Mouse (Mus musculus): ENCODE results near the gene Sec1. TPM values are rescaled to one million over a fixed set of nuclear protein-coding genes. Genes with fewer than 3 reads are reported as not detected.

Sec1 gene
- 0.32 and 0.34 TPM in 2 replicates for polyA plus RNA-seq (2016; fragmentation: Nextera tagmentation; extraction: Ambion mirVana)

- Histone ChIP-seq H3K27ac (replicated peaks) (peak within 1 kb of the TSS; percentile 33; the same call in 1 of the 2 replicates), H3K9me3 (replicated peaks) (no peaks in the 10 kb centered on the region), H3K4me1 (peaks cover 29% of the 10 kb centered on the region), H3K27me3 (ENCODE audit: low read depth, poor library complexity, severe bottlenecking) (peaks cover 28% of the 10 kb centered on the region), H3K36me3 (no peaks in the 10 kb centered on the region), H3K4me3 (no peak within 1 kb of the TSS)
- 91% methylated on average over 50 of the region's 50 CpGs for WGBS
- no peak for DNase-seq (ENCODE audit: low spot score)
Observed at GRCm38 (mm10) chr7:45693921-45694591, at the start of gene Sec1. Gene Sec1, minus strand, starts transcription at chr7:45694402.

- DNase-seq (ENCODE audit: low spot score): no peak
- H3K9me3 ChIP-seq (replicated peaks): peaks cover 8% of the 10 kb centered on the region; the same call in 1 of the 2 replicates
- no peaks in the 10 kb centered on the region for H3K36me3 ChIP-seq
- H3K27me3 ChIP-seq (ENCODE audit: low read depth, poor library complexity, severe bottlenecking): peaks cover 22% of the 10 kb centered on the region
- H3K4me3 ChIP-seq: no peak overlapping the region
- 32% methylated on average over 19 of the region's 19 CpGs for WGBS
- no peak overlapping the region for H3K27ac ChIP-seq (replicated peaks)
- peaks cover 9% of the 10 kb centered on the region; the same call in 1 of the 2 replicates for H3K4me1 ChIP-seq
Observed at GRCm38 (mm10) chr7:45742338-45742737, 48.1 kb upstream of the Sec1 start.

DNA sequence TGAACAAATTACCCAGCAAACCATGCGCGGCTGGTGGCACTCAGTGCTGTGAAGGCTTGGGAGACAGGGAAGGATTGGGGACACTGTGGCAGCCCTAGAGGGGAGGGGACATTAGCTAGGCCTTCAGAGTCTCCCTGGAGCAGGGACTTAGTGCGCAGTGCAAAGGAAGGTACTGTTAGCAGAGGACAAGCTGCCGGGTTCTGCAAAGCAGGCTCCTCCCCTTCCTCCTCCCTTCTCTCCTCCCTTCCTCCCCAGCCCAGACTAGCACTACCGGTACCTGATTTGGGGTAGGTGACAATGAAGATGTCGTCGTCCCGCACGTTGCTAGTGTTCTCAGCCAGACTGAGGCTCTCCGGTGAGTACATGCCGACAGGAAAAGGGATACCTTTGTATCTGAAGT is 47.6 kb upstream of the Sec1 start:
- Histone ChIP-seq H3K36me3 (no peaks in the 10 kb centered on the region), H3K27me3 (ENCODE audit: low read depth, poor library complexity, severe bottlenecking) (peaks cover 22% of the 10 kb centered on the region), H3K9me3 (replicated peaks) (peaks cover 5% of the 10 kb centered on the region; the same call in 1 of the 2 replicates), H3K4me3 (no peak overlapping the region), H3K27ac (replicated peaks) (no peak overlapping the region), H3K4me1 (peaks cover 9% of the 10 kb centered on the region; the same call in 1 of the 2 replicates)
- no peak for DNase-seq (ENCODE audit: low spot score)
- WGBS: 38% methylated on average over 11 of the region's 11 CpGs

DNA sequence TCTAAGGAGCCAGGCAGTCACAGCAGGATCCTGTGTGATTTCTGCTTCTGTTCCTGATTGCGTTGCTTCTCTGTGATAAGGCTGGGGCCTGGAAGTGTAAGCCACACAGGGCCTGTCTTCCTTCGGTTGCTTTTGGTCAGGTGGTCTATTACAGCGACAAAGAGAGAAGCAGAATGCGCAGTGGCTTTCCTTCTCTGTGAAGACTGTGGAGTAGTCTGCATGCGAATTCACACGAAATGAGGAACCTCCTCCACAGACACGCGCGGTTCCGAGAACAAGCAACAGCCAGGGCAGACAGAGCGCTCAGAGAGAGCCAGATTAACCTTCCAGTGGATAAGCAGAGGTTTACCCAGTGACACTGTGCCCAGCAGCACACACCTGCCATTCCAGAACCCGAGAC is 47.1 kb upstream of the Sec1 start:
- Histone ChIP-seq H3K27me3 (ENCODE audit: low read depth, poor library complexity, severe bottlenecking) (peaks cover 22% of the 10 kb centered on the region), H3K9me3 (replicated peaks) (peaks cover under 1% of the 10 kb centered on the region; the same call in 1 of the 2 replicates), H3K4me1 (peaks cover 9% of the 10 kb centered on the region; the same call in 1 of the 2 replicates), H3K27ac (replicated peaks) (no peak overlapping the region), H3K36me3 (no peaks in the 10 kb centered on the region), H3K4me3 (no peak overlapping the region)
- DNase-seq (ENCODE audit: low spot score): no peak
- WGBS: 85% methylated on average over 12 of the region's 12 CpGs

DNA sequence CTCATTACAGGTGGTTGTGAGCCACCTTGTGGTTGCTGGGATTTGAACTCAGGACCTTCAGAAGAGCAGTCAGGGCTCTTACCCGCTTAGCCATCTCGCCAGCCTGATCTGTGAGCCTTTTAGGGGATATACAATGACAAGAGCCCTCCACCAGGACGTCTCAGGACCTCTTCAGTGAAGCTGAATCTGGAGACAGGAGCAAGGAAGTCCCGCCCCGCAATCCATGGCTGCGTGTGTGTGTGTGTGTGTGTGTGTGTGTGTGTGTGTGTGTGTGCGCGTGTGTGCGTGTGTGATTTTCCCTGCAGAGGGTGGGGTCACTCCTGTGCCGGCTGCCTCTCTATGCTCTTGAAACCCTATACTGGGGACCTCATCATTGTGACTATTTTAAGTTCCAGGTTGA is 45.6 kb upstream of the Sec1 start:
- no peaks in the 10 kb centered on the region for H3K36me3 ChIP-seq
- WGBS: 70% methylated on average over 10 of the region's 10 CpGs
- H3K27ac ChIP-seq (replicated peaks): no peak overlapping the region
- H3K27me3 ChIP-seq (ENCODE audit: low read depth, poor library complexity, severe bottlenecking): peaks cover 22% of the 10 kb centered on the region
- H3K4me1 ChIP-seq: peaks cover 9% of the 10 kb centered on the region; the same call in 1 of the 2 replicates
- H3K4me3 ChIP-seq: no peak overlapping the region
- no peaks in the 10 kb centered on the region for H3K9me3 ChIP-seq (replicated peaks)
- no peak for DNase-seq (ENCODE audit: low spot score)

DNA sequence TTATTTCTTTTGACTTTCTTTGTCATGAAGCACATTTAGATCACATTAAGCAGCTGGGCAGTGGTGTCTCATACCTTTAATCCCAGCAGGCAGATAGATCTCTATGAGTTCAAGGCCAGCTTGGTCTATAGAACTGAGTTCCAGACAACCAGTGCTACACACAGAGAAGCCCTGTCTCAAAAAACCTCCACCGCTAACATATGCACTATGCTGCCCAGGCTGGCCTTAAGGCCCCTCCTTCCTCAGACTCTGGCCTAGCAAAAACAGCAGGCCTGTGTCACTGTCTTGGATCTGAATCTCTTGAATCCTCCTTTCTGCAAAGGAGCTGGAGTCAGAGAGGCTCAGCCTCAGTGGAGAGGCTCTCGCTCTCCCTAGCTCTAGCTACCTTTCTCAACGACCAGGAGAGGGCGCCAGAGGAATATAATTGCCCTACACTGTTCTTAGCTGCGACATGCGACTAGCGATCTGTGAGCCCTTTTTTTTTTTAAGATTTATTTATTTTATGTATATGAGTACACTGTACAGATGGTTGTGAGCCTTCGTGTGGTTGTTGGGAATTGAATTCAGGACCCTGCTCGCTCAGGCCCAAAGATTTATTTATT is 45.1 kb upstream of the Sec1 start:
- H3K36me3 ChIP-seq: no peaks in the 10 kb centered on the region
- H3K27ac ChIP-seq (replicated peaks): no peak overlapping the region
- DNase-seq (ENCODE audit: low spot score): peak; percentile 76
- peaks cover 22% of the 10 kb centered on the region for H3K27me3 ChIP-seq (ENCODE audit: low read depth, poor library complexity, severe bottlenecking)
- H3K9me3 ChIP-seq (replicated peaks): no peaks in the 10 kb centered on the region
- 10% methylated on average over 9 of the region's 9 CpGs for WGBS
- no peak overlapping the region for H3K4me3 ChIP-seq
- H3K4me1 ChIP-seq: peaks cover 9% of the 10 kb centered on the region; the same call in 1 of the 2 replicates

- no peaks in the 10 kb centered on the region for H3K9me3 ChIP-seq (replicated peaks)
- WGBS: 91% methylated on average over 5 of the region's 5 CpGs
- H3K36me3 ChIP-seq: peaks cover 20% of the 10 kb centered on the region
- H3K4me3 ChIP-seq: no peak overlapping the region
- DNase-seq (ENCODE audit: low spot score): no peak
- peaks cover 23% of the 10 kb centered on the region for H3K4me1 ChIP-seq
- H3K27me3 ChIP-seq (ENCODE audit: low read depth, poor library complexity, severe bottlenecking): no peaks in the 10 kb centered on the region
- H3K27ac ChIP-seq (replicated peaks): no peak overlapping the region
Observed at GRCm38 (mm10) chr7:45733477-45733876, 39.3 kb upstream of the Sec1 start.

- DNase-seq (ENCODE audit: low spot score): peak; percentile 79
- Histone ChIP-seq H3K27ac (replicated peaks) (peak overlapping the region; percentile 46; the same call in 1 of the 2 replicates), H3K4me3 (no peak overlapping the region), H3K36me3 (peaks cover 46% of the 10 kb centered on the region), H3K4me1 (peaks cover 23% of the 10 kb centered on the region), H3K27me3 (ENCODE audit: low read depth, poor library complexity, severe bottlenecking) (no peaks in the 10 kb centered on the region), H3K9me3 (replicated peaks) (no peaks in the 10 kb centered on the region)
- 14% methylated on average over 16 of the region's 16 CpGs for WGBS
Observed at GRCm38 (mm10) chr7:45730727-45731431, 36.7 kb upstream of the Sec1 start.

GRCm38 (mm10) chr7:45727625-45728024 is 33.4 kb upstream of the Sec1 start:
- Histone ChIP-seq H3K9me3 (replicated peaks) (no peaks in the 10 kb centered on the region), H3K36me3 (peaks cover 78% of the 10 kb centered on the region), H3K27ac (replicated peaks) (no peak overlapping the region), H3K4me1 (peaks cover 23% of the 10 kb centered on the region), H3K4me3 (no peak overlapping the region), H3K27me3 (ENCODE audit: low read depth, poor library complexity, severe bottlenecking) (no peaks in the 10 kb centered on the region)
- 82% methylated on average over 3 of the region's 3 CpGs for WGBS
- no peak for DNase-seq (ENCODE audit: low spot score)

DNA sequence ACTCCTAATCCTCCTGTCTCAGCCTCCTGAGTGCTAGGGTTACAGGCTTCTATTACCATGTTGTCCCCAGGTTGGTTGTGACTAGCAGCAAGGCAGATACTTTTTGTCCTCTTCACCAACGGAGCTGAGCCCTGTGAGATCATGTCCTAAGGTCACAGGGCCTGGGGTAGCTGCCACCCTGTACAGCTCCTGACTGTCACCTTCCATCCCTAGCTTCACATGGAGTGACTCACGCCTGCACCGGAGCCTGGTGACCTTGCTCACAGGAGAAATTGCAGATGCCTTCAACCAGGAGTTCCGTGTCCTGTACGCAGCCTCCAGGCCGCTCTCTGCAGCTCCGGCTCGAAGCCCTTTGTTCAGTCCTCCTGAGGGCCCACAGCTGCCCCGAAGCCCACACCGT is 32.2 kb upstream of the Sec1 start:
- H3K27me3 ChIP-seq (ENCODE audit: low read depth, poor library complexity, severe bottlenecking): no peaks in the 10 kb centered on the region
- DNase-seq (ENCODE audit: low spot score): no peak
- H3K27ac ChIP-seq (replicated peaks): no peak overlapping the region
- peaks cover 29% of the 10 kb centered on the region for H3K4me1 ChIP-seq
- H3K36me3 ChIP-seq: peaks cover 90% of the 10 kb centered on the region
- no peak overlapping the region for H3K4me3 ChIP-seq
- whole genome bisulfite sequencing: 95% methylated on average over 10 of the region's 10 CpGs
- H3K9me3 ChIP-seq (replicated peaks): no peaks in the 10 kb centered on the region

DNA sequence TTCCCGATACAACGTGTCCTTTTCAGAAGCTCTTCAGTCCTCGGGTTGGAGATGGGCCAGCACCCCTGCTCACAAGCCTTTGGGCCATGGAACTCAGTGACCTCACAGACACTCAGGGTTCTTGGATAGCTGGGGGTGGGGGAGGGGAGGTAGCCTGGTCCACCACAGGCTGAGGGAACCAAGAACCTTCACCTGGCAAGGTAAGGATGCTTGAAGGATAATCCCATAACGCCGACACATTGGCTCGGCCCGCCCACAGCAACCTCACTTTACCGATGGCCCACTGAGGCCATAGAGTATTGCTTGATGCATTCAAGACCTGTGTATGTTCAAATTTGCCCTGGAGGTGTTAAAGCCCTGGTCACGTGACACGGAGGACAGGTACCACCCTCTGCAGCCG is 31.5 kb upstream of the Sec1 start, which contains the start of gene Spaca4:
Spaca4 (minus strand) TSS at position 101 of the 400 bp plus-strand sequence.
- DNase-seq (ENCODE audit: low spot score): no peak
- Histone ChIP-seq H3K4me3 (no peak within 1 kb of the TSS), H3K9me3 (replicated peaks) (no peaks in the 10 kb centered on the region), H3K27me3 (ENCODE audit: low read depth, poor library complexity, severe bottlenecking) (no peaks in the 10 kb centered on the region), H3K27ac (replicated peaks) (no peak within 1 kb of the TSS), H3K4me1 (peaks cover 28% of the 10 kb centered on the region), H3K36me3 (peaks cover 97% of the 10 kb centered on the region)
- WGBS: 92% methylated on average over 11 of the region's 11 CpGs

GRCm38 (mm10) chr7:45725151-45725550 is 30.9 kb upstream of the Sec1 start:
- H3K9me3 ChIP-seq (replicated peaks): no peaks in the 10 kb centered on the region
- H3K27ac ChIP-seq (replicated peaks): no peak overlapping the region
- WGBS: 93% methylated on average over 9 of the region's 9 CpGs
- peaks cover 100% of the 10 kb centered on the region for H3K36me3 ChIP-seq
- DNase-seq (ENCODE audit: low spot score): no peak
- H3K4me1 ChIP-seq: peaks cover 25% of the 10 kb centered on the region
- no peaks in the 10 kb centered on the region for H3K27me3 ChIP-seq (ENCODE audit: low read depth, poor library complexity, severe bottlenecking)
- no peak overlapping the region for H3K4me3 ChIP-seq

Data from midbrain, embryonic 10.5 days (tissue).